47 mouse cellular contexts compared by ENCODE assay signal in the genomic region with DNA sequence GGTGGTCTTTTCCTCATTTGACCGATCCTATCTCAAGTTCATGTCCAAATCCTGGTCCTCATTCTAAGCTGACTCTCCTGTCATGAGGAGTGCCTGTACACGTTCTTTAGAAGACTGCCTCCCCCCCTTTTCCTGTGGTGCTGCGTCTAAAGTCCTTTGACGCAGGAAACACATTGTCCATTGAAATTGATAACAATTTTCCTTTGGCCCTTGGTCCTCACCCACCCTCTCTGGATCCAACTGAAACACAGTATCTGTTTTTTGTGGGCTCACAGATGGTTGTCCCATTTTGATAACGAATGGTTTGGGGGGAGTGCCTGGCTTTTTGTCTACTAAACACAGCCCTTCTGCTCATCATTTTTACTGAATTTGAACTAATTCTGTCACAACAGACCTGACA. TPM values are rescaled to one million over a fixed set of nuclear protein-coding genes. Genes with fewer than 3 reads are reported as not detected.
A peak's percentile ranks its signal among the peaks of the same experiment; 100 is the strongest.
DNase-seq lines count a peak whose midpoint lies in the region; ATAC-seq and TF ChIP-seq lines count a peak whose summit lies in the region.
"Had no signal": no experiment of that assay in that cellular context is flagged by ENCODE, and none has a peak within 500 bp of the region (broad histone marks: within the 10 kb centered on the region; RNA-seq: fewer than 3 reads in every experiment).

No protein-coding gene starts in this region.

- no peaks in the 10 kb centered on the region for H3K9me3 ChIP-seq in MEL (replicated peaks; ENCODE audit: insufficient read depth, low read length)
- no peaks in the 10 kb centered on the region for H3K9me3 ChIP-seq in liver, embryonic 14.5 days (ENCODE audit: control insufficient read depth, low read length)
- no peaks in the 10 kb centered on the region for H3K9me3 ChIP-seq in hindbrain, embryonic 16.5 days (ENCODE audit: control insufficient read depth, low read length)
- H3K9me3 ChIP-seq in limb, embryonic 10.5 days (replicated peaks): no peaks in the 10 kb centered on the region
- H3K9me3 ChIP-seq: embryonic facial prominence, embryonic 12.5 days; forebrain, embryonic 10.5 days; forebrain, embryonic 15.5 days; heart, embryonic 12.5 days; kidney, embryonic 15.5 days; limb, embryonic 12.5 days; midbrain, embryonic 12.5 days; neural tube, embryonic 12.5 days had no signal

- H3K4me3 ChIP-seq in MEL (ENCODE audit: control insufficient read depth in 1 of 2, insufficient read depth in 1 of 2, low read depth in 2 of 2, low read length in 2 of 2): no peak overlapping the region
- H3K4me3 ChIP-seq in brown adipose tissue, adult 24 weeks (ENCODE audit: insufficient read depth, low read depth, low read length): no peak overlapping the region
- no peak overlapping the region for H3K4me3 ChIP-seq in liver, embryonic 14.5 days (ENCODE audit: insufficient read depth in 1 of 2, low read depth in 2 of 2, low read length in 2 of 2)
- no peak overlapping the region for H3K4me3 ChIP-seq in hindbrain, embryonic 16.5 days (ENCODE audit: low read length)
- no peak overlapping the region for H3K4me3 ChIP-seq in limb, embryonic 10.5 days
- H3K4me3 ChIP-seq: embryonic facial prominence, embryonic 12.5 days; forebrain, embryonic 10.5 days; forebrain, embryonic 15.5 days; heart, embryonic 12.5 days; kidney, embryonic 15.5 days; limb, embryonic 12.5 days; midbrain, embryonic 12.5 days; myocyte; neural tube, embryonic 12.5 days had no signal

- TF ChIP-seq CTCF in MEL (IDR thresholded peaks at IDR 0.05 in 2 of 3, conservative IDR thresholded peaks at IDR 0.05 in 1 of 3; ENCODE audit: control insufficient read depth in 1 of 3, insufficient read depth in 1 of 3, low read depth in 2 of 3, low read length in 3 of 3, poor library complexity in 1 of 3, severe bottlenecking in 1 of 3): no peak
- TF ChIP-seq CTCF in liver, embryonic 14.5 days (IDR thresholded peaks at IDR 0.05; ENCODE audit: low read depth): no peak

- no peaks in the 10 kb centered on the region for H3K79me2 ChIP-seq in MEL (ENCODE audit: control insufficient read depth, insufficient read depth, low read length, poor library complexity)

- TF ChIP-seq RAD21 in MEL (IDR thresholded peaks at IDR 0.05; ENCODE audit: low read depth, low read length): no peak

- TF ChIP-seq EP300 in MEL (IDR thresholded peaks at IDR 0.05; ENCODE audit: low read depth in 1 of 2, low read length in 2 of 2): peak in 1 of 2 experiments; percentile 32; a peak in 1 of 4 replicates
- peak; percentile 45 for TF ChIP-seq EP300 in liver, embryonic 14.5 days (IDR thresholded peaks at IDR 0.05; ENCODE audit: low read depth)

- WGBS in liver, embryonic 14.5 days (ENCODE audit: insufficient replicate concordance): 17% methylated on average over 5 of the region's 5 CpGs
- WGBS in hindbrain, embryonic 16.5 days: 77% methylated on average over 5 of the region's 5 CpGs
- WGBS in limb, embryonic 10.5 days: 90% methylated on average over 5 of the region's 5 CpGs

- H3K27ac ChIP-seq in MEL (ENCODE audit: control insufficient read depth, low read depth, low read length): no peak overlapping the region
- 0 out of 2 replicates have a peak overlapping the region, but pooled peaks have one; percentile 10 for H3K27ac ChIP-seq in brown adipose tissue, adult 24 weeks (replicated peaks; ENCODE audit: low read depth, low read length)
- no peak overlapping the region for H3K27ac ChIP-seq in liver, embryonic 14.5 days
- H3K27ac ChIP-seq in hindbrain, embryonic 16.5 days (ENCODE audit: low read depth, low read length): no peak overlapping the region
- no peak overlapping the region for H3K27ac ChIP-seq in limb, embryonic 10.5 days
- H3K27ac ChIP-seq: embryonic facial prominence, embryonic 12.5 days; forebrain, embryonic 10.5 days; forebrain, embryonic 15.5 days; hindbrain, embryonic 14.5 days; kidney, embryonic 15.5 days; limb, embryonic 12.5 days; macrophage; midbrain, embryonic 12.5 days; neural tube, embryonic 12.5 days had no signal

- TF ChIP-seq POLR2A in MEL (IDR thresholded peaks at IDR 0.05; ENCODE audit: control insufficient read depth in 1 of 2, insufficient read depth in 1 of 2, low read depth in 1 of 2, low read length in 2 of 2, poor library complexity in 1 of 2): no peak

- no peak overlapping the region for H3K4me2 ChIP-seq in liver, embryonic 14.5 days (ENCODE audit: low read depth)
- H3K4me2 ChIP-seq in hindbrain, embryonic 16.5 days (ENCODE audit: low read length): no peak overlapping the region
- H3K4me2 ChIP-seq: embryonic facial prominence, embryonic 12.5 days; forebrain, embryonic 15.5 days; heart, embryonic 12.5 days; hindbrain, embryonic 14.5 days; kidney, embryonic 15.5 days; limb, embryonic 12.5 days; midbrain, embryonic 12.5 days; neural tube, embryonic 12.5 days had no signal

- ATAC-seq in liver, embryonic 14.5 days (ENCODE audit: insufficient read depth): peak; percentile 58; the same call in 1 of the 2 replicates
- peak; percentile 80 for ATAC-seq in megakaryocyte-erythroid progenitor cell, adult 5-6 weeks (replicated peaks; ENCODE audit: low FRiP score, low TSS enrichment, poor library complexity, severe bottlenecking)
- ATAC-seq in hindbrain, embryonic 16.5 days: no peak
- ATAC-seq: forebrain, embryonic 15.5 days; inflammation-experienced regulatory T-cells, adult 6 months; lung, postnatal 0 days; Patski had no signal

- H3K36me3 ChIP-seq in MEL (ENCODE audit: control insufficient read depth in 1 of 2, insufficient read depth in 2 of 2, low read length in 2 of 2): no peaks in the 10 kb centered on the region
- no peaks in the 10 kb centered on the region for H3K36me3 ChIP-seq in liver, embryonic 14.5 days (replicated peaks; ENCODE audit: control insufficient read depth, insufficient read depth, low read depth)
- no peaks in the 10 kb centered on the region for H3K36me3 ChIP-seq in hindbrain, embryonic 16.5 days (ENCODE audit: control insufficient read depth, insufficient read depth, low read length)
- H3K36me3 ChIP-seq in limb, embryonic 10.5 days: no peaks in the 10 kb centered on the region
- H3K36me3 ChIP-seq: embryonic facial prominence, embryonic 12.5 days; forebrain, embryonic 10.5 days; forebrain, embryonic 15.5 days; heart, embryonic 12.5 days; kidney, embryonic 15.5 days; limb, embryonic 12.5 days; midbrain, embryonic 12.5 days; neural tube, embryonic 12.5 days had no signal

- H3K27me3 ChIP-seq in MEL (ENCODE audit: control insufficient read depth in 1 of 2, insufficient read depth in 2 of 2, low read length in 2 of 2): peaks cover 0 to 1% of the 10 kb centered on the region in 2 experiments; a peak in 2 of 4 replicates
- no peaks in the 10 kb centered on the region for H3K27me3 ChIP-seq in liver, embryonic 14.5 days (ENCODE audit: control insufficient read depth, insufficient read depth, low read length)
- no peaks in the 10 kb centered on the region for H3K27me3 ChIP-seq in hindbrain, embryonic 16.5 days (replicated peaks; ENCODE audit: control insufficient read depth, insufficient read depth, low read length)
- no peaks in the 10 kb centered on the region for H3K27me3 ChIP-seq in limb, embryonic 10.5 days (ENCODE audit: low read depth, poor library complexity, severe bottlenecking)
- H3K27me3 ChIP-seq: CH12.LX; embryonic facial prominence, embryonic 12.5 days; forebrain, embryonic 15.5 days; heart, embryonic 12.5 days; kidney, embryonic 15.5 days; limb, embryonic 12.5 days; midbrain, embryonic 12.5 days; neural tube, embryonic 12.5 days; Patski had no signal

- DNase-seq in MEL (ENCODE audit: low read depth, low spot score): peak; percentile 6
- peak in 1 of 3 experiments; percentile 15 for DNase-seq in liver, embryonic 14.5 days (ENCODE audit: low read depth in 3 of 3, low spot score in 3 of 3)
- no peak for DNase-seq in limb, embryonic 10.5 days (ENCODE audit: low spot score)
- DNase-seq: adrenal gland, postnatal 36 days; cerebellum, adult 8-10 months; cerebellum, postnatal 36 days; embryo, embryonic 11 days; gastrocnemius, postnatal 25 days; heart, adult 18-20 months; kidney, adult 11 months; kidney, postnatal 25 days; lung, adult 18-20 months; right cerebral cortex, adult 18-20 months; right cerebral cortex, postnatal 4 days; thymus, adult 2 months; thymus, postnatal 4 days had no signal

- no peak overlapping the region for H3K9ac ChIP-seq in MEL (ENCODE audit: control insufficient read depth, low read depth, low read length, poor library complexity, severe bottlenecking)
- no peak overlapping the region for H3K9ac ChIP-seq in liver, embryonic 14.5 days (replicated peaks)
- H3K9ac ChIP-seq in hindbrain, embryonic 16.5 days (ENCODE audit: low read depth, low read length): no peak overlapping the region
- H3K9ac ChIP-seq: embryonic facial prominence, embryonic 12.5 days; forebrain, embryonic 15.5 days; heart, embryonic 12.5 days; hindbrain, embryonic 14.5 days; kidney, embryonic 15.5 days; limb, embryonic 12.5 days; midbrain, embryonic 12.5 days; neural tube, embryonic 12.5 days had no signal

- H3K4me1 ChIP-seq in MEL (ENCODE audit: control insufficient read depth in 1 of 2, insufficient read depth in 2 of 2, low read length in 2 of 2): no peaks in the 10 kb centered on the region
- H3K4me1 ChIP-seq in brown adipose tissue, adult 24 weeks (ENCODE audit: control insufficient read depth, insufficient read depth, insufficient read length, low read length): no peaks in the 10 kb centered on the region
- H3K4me1 ChIP-seq in liver, embryonic 14.5 days (replicated peaks; ENCODE audit: control insufficient read depth in 2 of 2, insufficient read depth in 2 of 2, low read length in 1 of 2): peaks cover 0 to 7% of the 10 kb centered on the region in 2 experiments; a peak in 2 of 4 replicates
- H3K4me1 ChIP-seq in hindbrain, embryonic 16.5 days (ENCODE audit: control insufficient read depth, insufficient read depth, low read depth, low read length): no peaks in the 10 kb centered on the region
- H3K4me1 ChIP-seq in limb, embryonic 10.5 days: no peaks in the 10 kb centered on the region
- H3K4me1 ChIP-seq: embryonic facial prominence, embryonic 12.5 days; forebrain, embryonic 10.5 days; forebrain, embryonic 15.5 days; heart, embryonic 12.5 days; kidney, embryonic 15.5 days; limb, embryonic 12.5 days; midbrain, embryonic 12.5 days; neural tube, embryonic 12.5 days had no signal

RNA-seq across cellular contexts. Expression of a gene that starts 21.9 kb away (rescaled TPM):
- total RNA-seq in MEL (2012; rRNA removed): not detected in 2 replicates
- polyA plus RNA-seq in MEL (2012; ENCODE audit: insufficient read depth in 1 of 2, insufficient read length in 2 of 2, low read depth in 1 of 2, low replicate concordance in 2 of 2, missing spikeins in 1 of 2): not detected
- polyA plus RNA-seq in brown adipose tissue, adult 24 weeks (2012; ENCODE audit: insufficient read depth, insufficient read length, missing spikeins): not detected in 2 replicates
- polyA plus RNA-seq in liver, embryonic 14.5 days (2012; rRNA removed): not detected in 2 replicates
- polyA plus RNA-seq in liver, embryonic 14.5 days (2014; fragmentation: Nextera tagmentation; extraction: Ambion mirVana): not detected in 2 replicates
- total RNA-seq in megakaryocyte-erythroid progenitor cell, adult 5-6 weeks (2014; fragmentation: Nextera tagmentation): not detected in 2 replicates
- total RNA-seq in megakaryocyte-erythroid progenitor cell, adult 5-6 weeks (2017): not detected in 2 replicates
- polyA plus RNA-seq in hindbrain, embryonic 16.5 days (2015; fragmentation: Nextera tagmentation; extraction: Ambion mirVana): not detected in 2 replicates
- not detected in 2 replicates for polyA plus RNA-seq in limb, embryonic 10.5 days (2016; fragmentation: Nextera tagmentation; extraction: Ambion mirVana)
- total RNA-seq: adrenal gland, adult 18-20 months; adrenal gland, postnatal 36 days; CH12.LX; gastrocnemius, adult 18-20 months; gastrocnemius, postnatal 25 days; heart, adult 18-20 months; hematopoietic stem cell, adult 5-6 weeks; layer of hippocampus, adult 18-20 months; layer of hippocampus, postnatal 10 days; left cerebral cortex, adult 18-20 months; left cerebral cortex, postnatal 14 days; midbrain, postnatal 0 days had no signal
- polyA plus RNA-seq: brain, embryonic 14.5 days; C2C12; embryonic facial prominence, embryonic 12.5 days; forebrain, embryonic 10.5 days; forebrain, embryonic 15.5 days; frontal cortex, adult 2 months; heart, embryonic 12.5 days; heart, postnatal 0 days; hindbrain, embryonic 14.5 days; kidney, embryonic 15.5 days; limb, embryonic 12.5 days; macrophage; midbrain, embryonic 12.5 days; midbrain, postnatal 0 days; neural tube, embryonic 12.5 days; Patski; spleen, adult 2 months; thymus, adult 2 months had no signal

RNA-seq across cellular contexts. Expression of a gene that starts 58.4 kb away (rescaled TPM):
- total RNA-seq in MEL (2012; rRNA removed): not detected in 2 replicates
- not detected for polyA plus RNA-seq in MEL (2012; ENCODE audit: insufficient read depth in 1 of 2, insufficient read length in 2 of 2, low read depth in 1 of 2, low replicate concordance in 2 of 2, missing spikeins in 1 of 2)
- polyA plus RNA-seq in brown adipose tissue, adult 24 weeks (2012; ENCODE audit: insufficient read depth, insufficient read length, missing spikeins): 1.4 and 2.7 TPM in 2 replicates
- polyA plus RNA-seq in liver, embryonic 14.5 days (2012; rRNA removed): 0.38 and 0.45 TPM in 2 replicates
- 0.38 and 0.64 TPM in 2 replicates for polyA plus RNA-seq in liver, embryonic 14.5 days (2014; fragmentation: Nextera tagmentation; extraction: Ambion mirVana)
- total RNA-seq in megakaryocyte-erythroid progenitor cell, adult 5-6 weeks (2014; fragmentation: Nextera tagmentation): 1.5 TPM in 1 of 2 replicates, not detected in the other
- total RNA-seq in megakaryocyte-erythroid progenitor cell, adult 5-6 weeks (2017): 0.57 and 1.2 TPM in 2 replicates
- 7.8 and 7.9 TPM in 2 replicates for polyA plus RNA-seq in hindbrain, embryonic 16.5 days (2015; fragmentation: Nextera tagmentation; extraction: Ambion mirVana)
- 1.3 and 2.7 TPM in 2 replicates for polyA plus RNA-seq in limb, embryonic 10.5 days (2016; fragmentation: Nextera tagmentation; extraction: Ambion mirVana)
